ENCODE assay signal across 14 mouse cellular contexts in genomic region chr7:4497271-4497903, GRCm38 (mm10). TPM values are rescaled to one million over a fixed set of nuclear protein-coding genes. Genes with fewer than 3 reads are reported as not detected.
DNase-seq lines count a peak whose midpoint lies in the region; ATAC-seq and TF ChIP-seq lines count a peak whose summit lies in the region.
"Had no signal": no experiment of that assay in that cellular context is flagged by ENCODE, and none has a peak within 500 bp of the region (broad histone marks: within the 10 kb centered on the region; RNA-seq: fewer than 3 reads in every experiment).

No protein-coding gene starts in this region.

- no peaks in the 10 kb centered on the region for H3K9me3 ChIP-seq in heart, embryonic 14.5 days (ENCODE audit: control insufficient read depth, low read length)
- no peaks in the 10 kb centered on the region for H3K9me3 ChIP-seq in intestine, embryonic 16.5 days (ENCODE audit: control insufficient read depth, low read length)
- H3K9me3 ChIP-seq in stomach, embryonic 15.5 days = no peaks in the 10 kb centered on the region
- H3K9me3 ChIP-seq: forebrain, embryonic 15.5 days; limb, embryonic 15.5 days had no signal

- no peak overlapping the region for H3K4me3 ChIP-seq in heart, embryonic 14.5 days (ENCODE audit: control insufficient read depth in 1 of 2, insufficient read depth in 1 of 2, low read depth in 1 of 2, low read length in 2 of 2)
- H3K4me3 ChIP-seq in liver, adult 2 months (ENCODE audit: insufficient read depth, low read depth, low read length) = no peak overlapping the region
- no peak overlapping the region for H3K4me3 ChIP-seq in intestine, embryonic 16.5 days (ENCODE audit: low read length)
- H3K4me3 ChIP-seq in stomach, embryonic 15.5 days (replicated peaks) = no peak overlapping the region
- H3K4me3 ChIP-seq: forebrain, embryonic 15.5 days; limb, embryonic 15.5 days had no signal

- peaks cover 30 to 42% of the 10 kb centered on the region in 2 experiments for H3K4me1 ChIP-seq in heart, embryonic 14.5 days (ENCODE audit: control insufficient read depth in 2 of 2, insufficient read depth in 2 of 2, low read length in 2 of 2)
- H3K4me1 ChIP-seq in liver, adult 2 months (ENCODE audit: control insufficient read depth, insufficient read depth, low read length) = peaks cover 10% of the 10 kb centered on the region
- H3K4me1 ChIP-seq in intestine, embryonic 16.5 days (ENCODE audit: control insufficient read depth, insufficient read depth, low read length) = peaks cover 44% of the 10 kb centered on the region
- peaks cover 31% of the 10 kb centered on the region for H3K4me1 ChIP-seq in stomach, embryonic 15.5 days

- WGBS in heart, embryonic 14.5 days = 85% methylated on average over 9 of the region's 9 CpGs
- WGBS in liver, adult 2 months = 75% methylated on average over 9 of the region's 9 CpGs
- 96% methylated on average over 9 of the region's 9 CpGs for WGBS in intestine, embryonic 16.5 days
- 88% methylated on average over 9 of the region's 9 CpGs for WGBS in stomach, embryonic 15.5 days

- H3K4me2 ChIP-seq in heart, embryonic 14.5 days (ENCODE audit: low read length) = peak overlapping the region; percentile 90; the same call in 1 of the 2 replicates
- peak overlapping the region; percentile 32 for H3K4me2 ChIP-seq in intestine, embryonic 16.5 days (ENCODE audit: low read depth, low read length)
- H3K4me2 ChIP-seq in stomach, embryonic 15.5 days = peak overlapping the region; percentile 69; the same call in 1 of the 2 replicates

- ATAC-seq in heart, embryonic 14.5 days (ENCODE audit: insufficient number of reproducible peaks, insufficient read depth, low FRiP score, low read depth) = no peak
- no peak for ATAC-seq in intestine, embryonic 16.5 days
- ATAC-seq in stomach, embryonic 15.5 days (ENCODE audit: insufficient read depth, low FRiP score, low read depth) = no peak
- ATAC-seq in granulocyte monocyte progenitor cell, adult 5-6 weeks (replicated peaks; ENCODE audit: poor library complexity, severe bottlenecking) = no peak
- ATAC-seq: forebrain, embryonic 15.5 days had no signal

- no peak for TF ChIP-seq CTCF in liver, adult 2 months (IDR thresholded peaks at IDR 0.05; ENCODE audit: low read depth, low read length)

- no peak for TF ChIP-seq POLR2A in liver, adult 2 months (IDR thresholded peaks at IDR 0.05; ENCODE audit: extremely low read depth, insufficient read depth, low read length)

- intact Hi-C loops in heart, postnatal 25 days (cut with DNase I) = no loop called here

- H3K9ac ChIP-seq in heart, embryonic 14.5 days (ENCODE audit: low read length) = 0 out of 2 replicates have a peak overlapping the region, but pooled peaks have one; percentile 96
- no peak overlapping the region for H3K9ac ChIP-seq in liver, adult 2 months (ENCODE audit: low read depth, low read length)
- H3K9ac ChIP-seq in intestine, embryonic 16.5 days (ENCODE audit: low read depth, low read length) = no peak overlapping the region
- no peak overlapping the region for H3K9ac ChIP-seq in stomach, embryonic 15.5 days
- H3K9ac ChIP-seq: limb, embryonic 15.5 days had no signal

- peaks cover 63% of the 10 kb centered on the region for H3K36me3 ChIP-seq in heart, embryonic 14.5 days (ENCODE audit: control insufficient read depth, insufficient read depth, low read length)
- H3K36me3 ChIP-seq in liver, adult 2 months (ENCODE audit: control insufficient read depth, insufficient read depth, low read length) = no peaks in the 10 kb centered on the region; the same call in 1 of the 2 replicates
- H3K36me3 ChIP-seq in intestine, embryonic 16.5 days (ENCODE audit: control insufficient read depth, insufficient read depth, low read length) = no peaks in the 10 kb centered on the region
- H3K36me3 ChIP-seq in stomach, embryonic 15.5 days = peaks cover 3% of the 10 kb centered on the region; the same call in 1 of the 2 replicates

- DNase-seq in heart, postnatal 25 days (ENCODE audit: low spot score) = no peak
- DNase-seq in liver, adult 2 months (ENCODE audit: extremely low read depth, low read depth, low spot score) = peak; percentile 44
- no peak for DNase-seq in liver
- DNase-seq: cerebellum, postnatal 25 days; right cerebral cortex, adult 18-20 months; spleen, adult 18-20 months; thymus, postnatal 36 days had no signal

- no peak overlapping the region for H3K27ac ChIP-seq in heart, embryonic 14.5 days (replicated peaks in 1 of 2; ENCODE audit: control insufficient read depth in 1 of 2, insufficient read depth in 1 of 2, low read depth in 2 of 2, low read length in 2 of 2)
- H3K27ac ChIP-seq in liver, adult 2 months (replicated peaks; ENCODE audit: insufficient read depth, low read depth, low read length) = no peak overlapping the region
- 0 out of 2 replicates have a peak overlapping the region, but pooled peaks have one; percentile 43 for H3K27ac ChIP-seq in intestine, embryonic 16.5 days (ENCODE audit: low read length)
- H3K27ac ChIP-seq in stomach, embryonic 15.5 days = peak overlapping the region; percentile 51; the same call in 1 of the 2 replicates
- H3K27ac ChIP-seq: forebrain, embryonic 15.5 days; limb, embryonic 15.5 days had no signal

- peaks cover 32% of the 10 kb centered on the region for H3K79me2 ChIP-seq in liver, adult 2 months (ENCODE audit: control insufficient read depth, insufficient read depth, low read length)

- no peaks in the 10 kb centered on the region for H3K27me3 ChIP-seq in heart, embryonic 14.5 days (ENCODE audit: control insufficient read depth, insufficient read depth, low read length)
- H3K27me3 ChIP-seq in liver, adult 2 months (ENCODE audit: control insufficient read depth, insufficient read depth, low read length) = no peaks in the 10 kb centered on the region
- H3K27me3 ChIP-seq in intestine, embryonic 16.5 days (replicated peaks; ENCODE audit: control insufficient read depth, insufficient read depth, low read length) = no peaks in the 10 kb centered on the region
- H3K27me3 ChIP-seq in stomach, embryonic 15.5 days (replicated peaks) = no peaks in the 10 kb centered on the region
- H3K27me3 ChIP-seq: forebrain, embryonic 15.5 days; limb, embryonic 15.5 days had no signal

RNA-seq across cellular contexts. Expression of gene Ppp1r12c, which starts 4.1 kb away (rescaled TPM):
- 41.7 and 47.7 TPM in 2 replicates for polyA plus RNA-seq in heart, embryonic 14.5 days (2014; fragmentation: Nextera tagmentation; extraction: Ambion mirVana)
- 10 to 100 TPM; 54.7 to 61.2 TPM for total RNA-seq in heart, postnatal 25 days (2021)
- 21.2 and 21.8 TPM in 2 replicates for total RNA-seq in liver, adult 2 months (2014; rRNA removed)
- polyA plus RNA-seq in liver, adult 2 months (2012; rRNA removed) = 13.4 and 22.2 TPM in 2 replicates
- 17.0 and 17.3 TPM in 2 replicates for polyA plus RNA-seq in intestine, embryonic 16.5 days (2015; fragmentation: Nextera tagmentation; extraction: Ambion mirVana)
- polyA plus RNA-seq in stomach, embryonic 15.5 days (2015; fragmentation: Nextera tagmentation; extraction: Ambion mirVana) = 51.7 and 53.6 TPM in 2 replicates
- 92.2 and 131 TPM in 2 replicates for total RNA-seq in granulocyte monocyte progenitor cell, adult 5-6 weeks (2014; fragmentation: Nextera tagmentation)
- total RNA-seq in granulocyte monocyte progenitor cell, adult 5-6 weeks (2017) = 99.6 and 109 TPM in 2 replicates

RNA-seq across cellular contexts. Expression of gene Tnnt1, which starts 18.8 kb away (rescaled TPM):
- polyA plus RNA-seq in heart, embryonic 14.5 days (2014; fragmentation: Nextera tagmentation; extraction: Ambion mirVana) = 479 and 551 TPM in 2 replicates
- total RNA-seq in heart, postnatal 25 days (2021) = 10 to 100 TPM; 26.1 to 30.7 TPM
- total RNA-seq in liver, adult 2 months (2014; rRNA removed) = 1.2 and 2.9 TPM in 2 replicates
- polyA plus RNA-seq in liver, adult 2 months (2012; rRNA removed) = 0.20 and 0.61 TPM in 2 replicates
- polyA plus RNA-seq in intestine, embryonic 16.5 days (2015; fragmentation: Nextera tagmentation; extraction: Ambion mirVana) = 23.0 and 23.2 TPM in 2 replicates
- 25.5 and 33.1 TPM in 2 replicates for polyA plus RNA-seq in stomach, embryonic 15.5 days (2015; fragmentation: Nextera tagmentation; extraction: Ambion mirVana)
- total RNA-seq in granulocyte monocyte progenitor cell, adult 5-6 weeks (2014; fragmentation: Nextera tagmentation) = 7.3 and 16.1 TPM in 2 replicates
- total RNA-seq in granulocyte monocyte progenitor cell, adult 5-6 weeks (2017) = 14.1 and 22.3 TPM in 2 replicates

RNA-seq across cellular contexts. Expression of gene Tnni3, which starts 26.6 kb away (rescaled TPM):
- polyA plus RNA-seq in heart, embryonic 14.5 days (2014; fragmentation: Nextera tagmentation; extraction: Ambion mirVana) = 2,958 and 3,056 TPM in 2 replicates
- total RNA-seq in heart, postnatal 25 days (2021) = over 10,000 TPM in 1 of 2 experiments, 1,000 to 10,000 TPM in 1; 9,719 to 10,316 TPM
- total RNA-seq in liver, adult 2 months (2014; rRNA removed) = 0.54 TPM in 1 of 2 replicates, not detected in the other
- 0.76 and 0.82 TPM in 2 replicates for polyA plus RNA-seq in liver, adult 2 months (2012; rRNA removed)
- polyA plus RNA-seq in intestine, embryonic 16.5 days (2015; fragmentation: Nextera tagmentation; extraction: Ambion mirVana) = 1.6 TPM in 2 replicates
- polyA plus RNA-seq in stomach, embryonic 15.5 days (2015; fragmentation: Nextera tagmentation; extraction: Ambion mirVana) = 5.4 and 6.4 TPM in 2 replicates
- total RNA-seq in granulocyte monocyte progenitor cell, adult 5-6 weeks (2014; fragmentation: Nextera tagmentation) = 17.0 TPM in 1 of 2 replicates, not detected in the other
- total RNA-seq in granulocyte monocyte progenitor cell, adult 5-6 weeks (2017) = 2.7 and 4.1 TPM in 2 replicates
- total RNA-seq: gastrocnemius, adult 18-20 months had no signal

RNA-seq across cellular contexts. Expression of gene Dnaaf3, which starts 34.9 kb away (rescaled TPM):
- polyA plus RNA-seq in heart, embryonic 14.5 days (2014; fragmentation: Nextera tagmentation; extraction: Ambion mirVana) = 0.15 and 0.51 TPM in 2 replicates
- 1 to 10 TPM; 2.6 to 3.2 TPM for total RNA-seq in heart, postnatal 25 days (2021)
- 0.09 TPM in 1 of 2 replicates, not detected in the other for total RNA-seq in liver, adult 2 months (2014; rRNA removed)
- 0.24 and 0.44 TPM in 2 replicates for polyA plus RNA-seq in liver, adult 2 months (2012; rRNA removed)
- polyA plus RNA-seq in intestine, embryonic 16.5 days (2015; fragmentation: Nextera tagmentation; extraction: Ambion mirVana) = 1.1 and 1.3 TPM in 2 replicates
- polyA plus RNA-seq in stomach, embryonic 15.5 days (2015; fragmentation: Nextera tagmentation; extraction: Ambion mirVana) = 1.3 and 1.7 TPM in 2 replicates
- 0.81 and 2.5 TPM in 2 replicates for total RNA-seq in granulocyte monocyte progenitor cell, adult 5-6 weeks (2014; fragmentation: Nextera tagmentation)
- 0.43 and 0.88 TPM in 2 replicates for total RNA-seq in granulocyte monocyte progenitor cell, adult 5-6 weeks (2017)
- total RNA-seq: gastrocnemius, adult 18-20 months had no signal

RNA-seq across cellular contexts. Expression of gene Eps8l1, which starts 36.9 kb away (rescaled TPM):
- 2.1 and 4.7 TPM in 2 replicates for polyA plus RNA-seq in heart, embryonic 14.5 days (2014; fragmentation: Nextera tagmentation; extraction: Ambion mirVana)
- total RNA-seq in heart, postnatal 25 days (2021) = 1 to 10 TPM; 2.3 to 3.6 TPM
- 2.9 and 6.5 TPM in 2 replicates for total RNA-seq in liver, adult 2 months (2014; rRNA removed)
- 0.05 and 1.4 TPM in 2 replicates for polyA plus RNA-seq in liver, adult 2 months (2012; rRNA removed)
- polyA plus RNA-seq in intestine, embryonic 16.5 days (2015; fragmentation: Nextera tagmentation; extraction: Ambion mirVana) = 4.0 and 4.1 TPM in 2 replicates
- 10.0 and 11.1 TPM in 2 replicates for polyA plus RNA-seq in stomach, embryonic 15.5 days (2015; fragmentation: Nextera tagmentation; extraction: Ambion mirVana)
- total RNA-seq in granulocyte monocyte progenitor cell, adult 5-6 weeks (2014; fragmentation: Nextera tagmentation) = 5.0 and 7.7 TPM in 2 replicates
- 1.6 and 7.1 TPM in 2 replicates for total RNA-seq in granulocyte monocyte progenitor cell, adult 5-6 weeks (2017)

Comparison
In these comparisons a context has a peak if more than half of its experiments do, and no peak if none do; other contexts are left out.
1. H3K27ac ChIP-seq: peak in intestine, embryonic 16.5 days (single experiment) and stomach, embryonic 15.5 days (single experiment); none in heart, embryonic 14.5 days (0 of 2) and liver, adult 2 months (single experiment).
2. H3K4me2 ChIP-seq: peak in every context shown above with its lines; median percentile 90 in heart, embryonic 14.5 days; 69 in stomach, embryonic 15.5 days; 32 in intestine, embryonic 16.5 days.
3. RNA of gene Tnnt1, which starts 18.8 kb away (polyA plus RNA-seq): 479 to 551 TPM in heart, embryonic 14.5 days; 25.5 to 33.1 TPM in stomach, embryonic 15.5 days, 23.0 to 23.2 TPM in intestine, embryonic 16.5 days and 0.20 to 0.61 TPM in liver, adult 2 months; every median in the first group is over 10 times any median in the second.
4. RNA of gene Tnni3, which starts 26.6 kb away (polyA plus RNA-seq): 2,958 to 3,056 TPM in heart, embryonic 14.5 days; 5.4 to 6.4 TPM in stomach, embryonic 15.5 days, 1.6 TPM in intestine, embryonic 16.5 days and 0.76 to 0.82 TPM in liver, adult 2 months; every median in the first group is over 100 times any median in the second.